Mouse (Mus musculus) heart, adult 2 months (tissue): ENCODE results near the gene Rpap2. TPM values are rescaled to one million over a fixed set of nuclear protein-coding genes. Genes with fewer than 3 reads are reported as not detected.

ENCODE experiments used
- DNase-seq, 2 experiments: peaks; one replicate each; pipeline ENCODE4 v3.0.0; 2021
- H3K27ac ChIP-seq: fragments of 200-600 bp; 2 replicates; pipeline ENCODE4 v1.8.1; 2022
- H3K27me3 ChIP-seq: fragments of 200-500 bp; 2 replicates; pipeline ENCODE4 v1.6.1; 2012; ENCODE audit warnings: mild to moderate bottlenecking, low read length, inconsistent platforms, mixed read lengths; ENCODE audit not compliant: control insufficient read depth, insufficient read depth
- H3K36me3 ChIP-seq: fragments of 200-500 bp; 2 replicates; pipeline ENCODE4 v1.6.1; 2012; ENCODE audit warnings: low read length, inconsistent platforms; ENCODE audit not compliant: control insufficient read depth, insufficient read depth
- H3K4me1 ChIP-seq: fragments of 200-500 bp; 2 replicates; pipeline ENCODE4 v1.6.1; 2011; ENCODE audit warnings: low read length; ENCODE audit not compliant: control insufficient read depth, insufficient read depth
- H3K4me3 ChIP-seq: fragments of 200-600 bp; 2 replicates; pipeline ENCODE4 v1.8.1; 2022
- H3K79me2 ChIP-seq: fragments of 200-500 bp; replicated peaks from 2 replicates; pipeline ENCODE4 v1.6.1; 2012; ENCODE audit warnings: mild to moderate bottlenecking, inconsistent platforms, low read length, moderate library complexity, mixed read lengths; ENCODE audit not compliant: control insufficient read depth, insufficient read depth
- H3K9ac ChIP-seq: fragments of 200-500 bp; 2 replicates; pipeline ENCODE4 v1.6.1; 2012; ENCODE audit warnings: low read depth, mild to moderate bottlenecking, control low read depth, inconsistent platforms, low read length, mixed read lengths
- CTCF ChIP-seq: fragments of 200-600 bp; IDR thresholded peaks from 2 replicates; pipeline ENCODE4 v1.8.1; 2022; ENCODE audit warnings: antibody characterized with exemption, mild to moderate bottlenecking, moderate library complexity
- EP300 ChIP-seq: fragments of 200-500 bp; IDR thresholded peaks from 2 replicates; pipeline ENCODE4 v1.6.1; 2011; ENCODE audit warnings: low read depth, low read length, control low read depth; ENCODE audit not compliant: insufficient read depth
- POLR2A ChIP-seq: fragments of 200-500 bp; IDR thresholded peaks from 2 replicates; pipeline ENCODE4 v1.6.1; 2011; ENCODE audit warnings: mild to moderate bottlenecking, low read depth, low read length, control low read depth; ENCODE audit not compliant: insufficient read depth
- WGBS: fragments of 180-500 bp; shearing (Covaris S2); methylation state at CpG from one replicate; pipeline ENCODE4 v1.1.7; 2018; 5-methylcytosine and 5-hydroxymethylcytosine counted together
- intact Hi-C: fragments of 180-260 bp; cut with DNase I; formaldehyde crosslinking; loops from one replicate; pipeline ENCODE4 v1.15.1; 2025
- polyA plus RNA-seq: library from polyadenylated mRNA; depleted of rRNA; stranded (reverse); fragments of >200 nt; gene quantifications from 2 replicates; pipeline ENCODE4 v1.2.3, GENCODE M21; 2012
- total RNA-seq, 2 experiments: library from RNA; stranded (reverse); gene quantifications; 2 replicates each; pipeline ENCODE4 v1.2.3; 2021

Rpap2 gene
- total and polyA plus RNA-seq, 3 experiments = 2.1 to 6.8 (median 6.6) TPM

DNA sequence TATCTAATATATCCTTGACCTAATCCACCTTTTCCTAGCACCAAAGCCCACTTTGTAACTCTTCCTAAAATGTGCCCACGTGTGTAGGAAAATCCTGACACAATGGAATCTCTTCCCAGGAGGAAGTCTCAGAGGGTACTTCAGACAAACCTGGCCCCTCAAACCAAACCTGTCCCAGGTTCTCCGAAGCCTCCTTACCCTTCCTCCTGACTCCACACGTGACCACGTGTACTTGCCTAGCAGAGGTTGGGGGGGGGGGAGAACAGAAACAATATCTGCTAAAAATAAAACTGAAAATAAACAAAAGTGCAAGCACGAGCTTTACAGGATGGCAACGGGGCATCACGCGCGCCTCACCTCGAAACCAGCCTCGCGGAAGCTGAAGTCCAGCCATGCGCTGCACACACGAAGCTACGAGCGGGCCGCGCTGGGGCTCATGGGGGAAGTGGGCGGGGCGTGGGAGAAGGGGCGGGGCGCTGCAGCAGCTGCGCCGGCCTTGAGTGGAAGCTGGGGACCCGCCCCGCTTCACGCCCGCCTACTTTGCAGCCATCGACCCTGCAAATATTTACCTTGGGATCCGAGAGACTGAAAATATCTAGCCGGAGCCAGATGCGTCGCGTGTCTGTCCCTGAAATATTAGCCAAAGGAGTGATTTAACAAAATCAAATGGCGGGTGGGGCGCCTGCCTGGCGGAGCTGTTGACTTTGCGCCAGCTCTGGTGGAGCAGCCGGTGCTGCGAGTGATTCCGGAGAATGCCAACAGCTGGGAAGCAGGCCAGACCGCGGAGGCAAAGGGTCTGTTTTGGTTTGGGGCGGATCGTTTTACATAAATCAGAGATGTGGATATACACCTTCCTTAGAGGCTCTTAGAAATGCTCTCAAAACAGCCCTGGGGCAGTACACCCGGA lies 90.7 kb downstream of the Rpap2 start:
- WGBS = 10% methylated on average over 46 of the region's 46 CpGs
- peak overlapping the region; percentile 32; the same call in 1 of the 2 replicates for H3K9ac ChIP-seq

DNA sequence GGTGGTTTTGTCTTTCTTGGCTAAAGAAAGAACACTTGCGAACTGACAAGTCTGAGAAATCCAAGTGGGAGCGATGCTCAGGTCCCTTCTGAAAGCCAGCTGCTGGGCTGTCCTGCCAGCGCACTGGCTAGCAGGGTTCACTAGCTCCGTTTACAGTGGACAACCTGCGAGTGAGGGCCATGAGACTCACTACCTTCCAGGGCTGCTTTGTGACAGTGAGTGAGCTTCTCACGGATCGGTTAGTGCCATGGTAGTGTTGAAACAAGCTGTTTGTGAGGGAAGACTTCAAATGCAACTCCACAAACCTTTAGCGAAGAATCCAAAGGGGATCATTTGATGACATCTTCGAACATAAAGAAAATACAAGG lies 91.3 kb downstream of the Rpap2 start:
- H3K27ac ChIP-seq = no peak overlapping the region
- H3K36me3 ChIP-seq = no peaks in the 10 kb centered on the region
- DNase-seq = no peak
- H3K9ac ChIP-seq = no peak overlapping the region
- peak overlapping the region; percentile 56 for H3K4me3 ChIP-seq
- no peaks in the 10 kb centered on the region for H3K27me3 ChIP-seq
- intact Hi-C loops = no loop called here
- peaks cover 1% of the 10 kb centered on the region; the same call in 1 of the 2 replicates for H3K4me1 ChIP-seq
- 23% methylated on average over 9 of the region's 9 CpGs for WGBS
- TF ChIP-seq EP300 = no peak
- no peak for TF ChIP-seq POLR2A
- no peaks in the 10 kb centered on the region for H3K79me2 ChIP-seq

More for the DNA sequence above, 90.7 kb downstream of the Rpap2 start:
- Histone ChIP-seq H3K4me3 (peak overlapping the region; percentile 56), H3K27me3 (no peaks in the 10 kb centered on the region), H3K79me2 (no peaks in the 10 kb centered on the region), H3K4me1 (peaks cover 1% of the 10 kb centered on the region; the same call in 1 of the 2 replicates), H3K36me3 (no peaks in the 10 kb centered on the region), H3K27ac (no peak overlapping the region)
- no peak for TF ChIP-seq CTCF
- no peak for TF ChIP-seq POLR2A
- TF ChIP-seq EP300 = no peak
- intact Hi-C loops = no loop called here
- DNase-seq = peak; percentile 60 to 65

DNA sequence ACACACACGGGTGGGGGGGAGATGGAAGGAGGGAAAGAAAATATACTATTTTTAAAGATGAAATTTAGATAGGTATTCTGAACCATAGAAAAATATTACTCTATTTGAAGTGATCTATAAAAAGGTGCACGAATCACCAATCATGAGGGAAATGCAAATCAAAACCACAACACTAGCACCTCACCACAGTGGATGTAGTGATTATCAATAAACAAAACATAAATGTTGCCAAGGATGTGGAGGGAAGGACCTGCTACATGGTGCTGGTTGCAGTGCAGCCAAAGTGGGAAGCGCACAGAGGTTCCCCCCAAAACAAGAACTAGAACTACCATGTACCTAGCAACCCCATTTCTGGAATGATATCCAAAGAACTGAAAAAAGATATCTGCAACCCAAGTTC lies 97.8 kb downstream of the Rpap2 start:
- no peak for DNase-seq
- no peaks in the 10 kb centered on the region for H3K27me3 ChIP-seq
- H3K4me3 ChIP-seq = no peak overlapping the region
- H3K9ac ChIP-seq = no peak overlapping the region
- TF ChIP-seq POLR2A (no peak), CTCF (no peak), EP300 (no peak)
- 74% methylated on average over 3 of the region's 3 CpGs for WGBS
- intact Hi-C loops = no loop called here
- no peaks in the 10 kb centered on the region for H3K4me1 ChIP-seq
- H3K27ac ChIP-seq = no peak overlapping the region
- no peaks in the 10 kb centered on the region for H3K79me2 ChIP-seq
- H3K36me3 ChIP-seq = no peaks in the 10 kb centered on the region

DNA sequence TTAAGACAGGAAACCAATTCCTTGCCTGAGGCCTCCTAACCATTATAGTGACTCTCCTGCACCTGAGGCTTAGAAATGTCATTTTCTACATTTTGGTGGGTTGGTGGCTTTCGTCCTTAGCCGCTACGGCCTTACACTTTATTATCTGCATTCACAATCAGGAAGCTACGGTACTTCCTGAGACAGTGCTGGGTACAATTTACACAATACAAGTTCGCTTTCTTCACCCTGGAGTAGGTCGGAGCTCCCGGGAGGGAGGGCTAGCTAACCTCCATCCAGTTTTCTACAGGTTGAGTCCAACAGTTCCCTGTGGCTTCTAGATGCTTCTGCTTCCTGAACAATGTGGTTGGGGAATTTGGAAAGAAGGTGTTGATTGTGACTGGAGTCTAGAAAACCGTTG lies 101.7 kb downstream of the Rpap2 start:
- H3K27ac ChIP-seq = no peak overlapping the region
- H3K4me3 ChIP-seq = no peak overlapping the region
- H3K36me3 ChIP-seq = no peaks in the 10 kb centered on the region
- H3K27me3 ChIP-seq = no peaks in the 10 kb centered on the region
- WGBS = 58% methylated on average over 8 of the region's 8 CpGs
- TF ChIP-seq POLR2A = no peak
- TF ChIP-seq CTCF = no peak
- TF ChIP-seq EP300 = no peak
- H3K4me1 ChIP-seq = no peaks in the 10 kb centered on the region
- no peak for DNase-seq
- intact Hi-C loops = no loop called here
- no peaks in the 10 kb centered on the region for H3K79me2 ChIP-seq
- H3K9ac ChIP-seq = no peak overlapping the region

DNA sequence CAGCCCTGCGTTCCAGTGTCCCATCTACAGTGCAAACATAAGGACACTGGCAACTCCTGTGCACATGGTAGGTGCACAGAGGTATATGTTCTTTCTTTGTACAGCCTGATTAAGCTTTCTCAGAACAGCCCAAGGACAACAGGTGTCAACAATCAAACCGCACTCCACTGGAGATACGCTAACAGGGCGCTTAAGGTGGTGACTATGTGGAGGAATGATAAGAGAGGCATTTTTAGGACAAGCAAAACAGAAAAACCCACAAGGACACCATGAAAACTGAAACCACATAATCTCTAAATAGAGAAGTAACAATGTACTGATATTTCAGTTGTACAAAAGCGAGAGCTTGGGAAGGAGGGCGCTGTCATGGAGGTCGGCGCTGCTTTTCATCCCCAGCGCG lies 103.7 kb downstream of the Rpap2 start:
- H3K27ac ChIP-seq = no peak overlapping the region
- no peak for DNase-seq
- H3K9ac ChIP-seq = no peak overlapping the region
- no peaks in the 10 kb centered on the region for H3K79me2 ChIP-seq
- no peak overlapping the region for H3K4me3 ChIP-seq
- H3K4me1 ChIP-seq = no peaks in the 10 kb centered on the region
- intact Hi-C loops = no loop called here
- no peaks in the 10 kb centered on the region for H3K27me3 ChIP-seq
- TF ChIP-seq POLR2A (no peak), EP300 (no peak), CTCF (no peak)
- 62% methylated on average over 10 of the region's 10 CpGs for WGBS
- no peaks in the 10 kb centered on the region for H3K36me3 ChIP-seq

DNA sequence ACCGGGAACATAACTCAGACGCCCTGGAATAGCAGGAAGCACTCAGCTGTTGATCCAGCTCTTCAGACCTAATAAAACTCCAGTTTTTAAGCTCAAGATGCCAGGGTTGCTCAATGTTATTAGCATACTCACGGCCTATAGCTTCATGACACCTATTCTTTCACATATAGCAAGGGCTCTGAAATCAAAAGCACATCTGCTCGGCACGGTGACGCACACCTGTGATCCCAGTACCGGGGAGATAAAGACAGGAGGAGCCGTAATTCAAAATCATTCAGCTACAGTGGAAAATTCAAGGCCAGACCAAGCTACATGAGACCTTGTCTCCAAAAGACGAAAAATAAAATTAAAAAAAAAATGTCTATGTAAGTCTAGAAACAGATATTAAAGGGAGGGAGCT lies 104.5 kb downstream of the Rpap2 start:
- DNase-seq = no peak
- Histone ChIP-seq H3K27ac (no peak overlapping the region), H3K79me2 (no peaks in the 10 kb centered on the region), H3K4me1 (no peaks in the 10 kb centered on the region), H3K36me3 (no peaks in the 10 kb centered on the region), H3K9ac (no peak overlapping the region), H3K27me3 (no peaks in the 10 kb centered on the region), H3K4me3 (no peak overlapping the region)
- TF ChIP-seq CTCF (no peak), POLR2A (no peak), EP300 (no peak)
- intact Hi-C loops = no loop called here
- 84% methylated on average over 9 of the region's 9 CpGs for WGBS
